Mouse (Mus musculus) forebrain, embryonic 16.5 days (tissue): ENCODE results near the gene Znfx1. TPM values are rescaled to one million over a fixed set of nuclear protein-coding genes. Genes with fewer than 3 reads are reported as not detected.

Source experiments
- ATAC-seq: fragments of 200-750 bp; cut with Nextera tagmentation; 2 replicates; pipeline ENCODE4 v1.8.0; 2017; ENCODE audit warnings: mild to moderate bottlenecking, moderate library complexity
- H3K27ac ChIP-seq: fragments of 300-500 bp; sonication (generic); 2 replicates; pipeline ENCODE4 v1.5.1; 2014; ENCODE audit warnings: low read length, control low read depth
- H3K27me3 ChIP-seq: fragments of 300-500 bp; sonication (generic); replicated peaks from 2 replicates; pipeline ENCODE4 v1.6.1; 2014; ENCODE audit warnings: low read length; ENCODE audit not compliant: control insufficient read depth, insufficient read depth
- H3K36me3 ChIP-seq: fragments of 300-500 bp; sonication (generic); 2 replicates; pipeline ENCODE4 v1.6.1; 2014; ENCODE audit not compliant: control insufficient read depth, insufficient read depth
- H3K4me1 ChIP-seq: fragments of 300-500 bp; sonication (generic); replicated peaks from 2 replicates; pipeline ENCODE4 v1.6.1; 2014; ENCODE audit warnings: low read length; ENCODE audit not compliant: control insufficient read depth, insufficient read depth
- H3K4me2 ChIP-seq: fragments of 300-500 bp; sonication (generic); 2 replicates; pipeline ENCODE4 v1.6.1; 2014; ENCODE audit warnings: mild to moderate bottlenecking, low read length, control low read depth
- H3K4me3 ChIP-seq: fragments of 300-500 bp; sonication (generic); replicated peaks from 2 replicates; pipeline ENCODE4 v1.5.1; 2014; ENCODE audit warnings: mild to moderate bottlenecking, low read length, control low read depth
- H3K9ac ChIP-seq: fragments of 300-500 bp; sonication (generic); replicated peaks from 2 replicates; pipeline ENCODE4 v1.6.1; 2014; ENCODE audit warnings: low read depth, low read length, control low read depth
- H3K9me3 ChIP-seq: fragments of 300-500 bp; sonication (generic); 2 replicates; pipeline ENCODE4 v1.6.1; 2016; ENCODE audit warnings: low read length; ENCODE audit not compliant: control insufficient read depth
- WGBS: fragments of 180-500 bp; shearing (Covaris S2); extraction: QIAGEN DNeasy Blood & Tissue Kit; methylation state at CpG from one replicate; pipeline ENCODE4 v1.1.7; 2014; 5-methylcytosine and 5-hydroxymethylcytosine counted together
- polyA plus RNA-seq: library from polyadenylated mRNA; unstranded; fragments of >200 nt; fragmentation: Nextera tagmentation; extraction: Ambion mirVana; gene quantifications from 2 replicates; pipeline ENCODE4 v1.2.1, GENCODE M21; 2015

Znfx1 gene
- polyA plus RNA-seq, 1 experiment from 2014 or later: 8.9 TPM

GRCm38 (mm10) chr2:167064601-167065295, 1.9 kb upstream of the Znfx1 start:
- H3K9me3 ChIP-seq: no peaks in the 10 kb centered on the region
- H3K27ac ChIP-seq: no peak overlapping the region
- H3K4me3 ChIP-seq: peak overlapping the region; percentile 61
- peaks cover 31% of the 10 kb centered on the region for H3K4me1 ChIP-seq
- H3K36me3 ChIP-seq: peaks cover 11% of the 10 kb centered on the region
- no peak for ATAC-seq
- H3K27me3 ChIP-seq: no peaks in the 10 kb centered on the region
- H3K4me2 ChIP-seq: peak overlapping the region; percentile 74
- H3K9ac ChIP-seq: peak overlapping the region; percentile 49
- WGBS: 20% methylated on average over 9 of the region's 9 CpGs

- peak overlapping the region; percentile 74 for H3K27ac ChIP-seq
- H3K4me1 ChIP-seq: peaks cover 31% of the 10 kb centered on the region
- peak overlapping the region; percentile 61 for H3K4me3 ChIP-seq
- no peaks in the 10 kb centered on the region for H3K27me3 ChIP-seq
- no peak for ATAC-seq
- H3K4me2 ChIP-seq: peak overlapping the region; percentile 74
- H3K9ac ChIP-seq: peak overlapping the region; percentile 96
- H3K36me3 ChIP-seq: peaks cover 11% of the 10 kb centered on the region
- no peaks in the 10 kb centered on the region for H3K9me3 ChIP-seq
- WGBS: under 1% methylated on average over 7 of the region's 7 CpGs
These were observed 1.2 kb upstream of the Znfx1 start for GRCm38 (mm10) chr2:167063906-167064496.

GRCm38 (mm10) chr2:167062497-167062911, 311 bp downstream of the Znfx1 start:
- WGBS: under 1% methylated on average over 38 of the region's 60 CpGs
- Histone ChIP-seq H3K4me2 (peak overlapping the region; percentile 50), H3K9ac (peak overlapping the region; percentile 96)

GRCm38 (mm10) chr2:167061381-167062034, 1.3 kb downstream of the Znfx1 start:
- Histone ChIP-seq H3K9ac (peak overlapping the region; percentile 96), H3K4me3 (peak overlapping the region; percentile 61), H3K27me3 (no peaks in the 10 kb centered on the region), H3K27ac (no peak overlapping the region), H3K36me3 (peaks cover 25% of the 10 kb centered on the region), H3K4me1 (peaks cover 31% of the 10 kb centered on the region), H3K4me2 (peak overlapping the region; percentile 50), H3K9me3 (no peaks in the 10 kb centered on the region)
- ATAC-seq: no peak
- WGBS: 18% methylated on average over 11 of the region's 11 CpGs

More at GRCm38 (mm10) chr2:167062497-167062911, 311 bp downstream of the Znfx1 start:
- Histone ChIP-seq H3K4me3 (peak overlapping the region; percentile 61), H3K36me3 (peaks cover 16% of the 10 kb centered on the region), H3K4me1 (peaks cover 31% of the 10 kb centered on the region), H3K27ac (peak overlapping the region; percentile 88), H3K27me3 (no peaks in the 10 kb centered on the region), H3K9me3 (no peaks in the 10 kb centered on the region)
- peak; percentile 86 for ATAC-seq

- ATAC-seq: no peak
- Histone ChIP-seq H3K27me3 (no peaks in the 10 kb centered on the region), H3K9me3 (no peaks in the 10 kb centered on the region), H3K4me1 (peaks cover 30% of the 10 kb centered on the region), H3K4me3 (no peak overlapping the region), H3K9ac (peak overlapping the region; percentile 32; the same call in 1 of the 2 replicates), H3K36me3 (peaks cover 27% of the 10 kb centered on the region), H3K27ac (no peak overlapping the region), H3K4me2 (no peak overlapping the region)
These were observed 2.1 kb downstream of the Znfx1 start for GRCm38 (mm10) chr2:167060761-167061160.

GRCm38 (mm10) chr2:167060360-167060759, 2.5 kb downstream of the Znfx1 start:
- Histone ChIP-seq H3K9ac (peak overlapping the region; percentile 32; the same call in 1 of the 2 replicates), H3K9me3 (no peaks in the 10 kb centered on the region), H3K4me1 (peaks cover 26% of the 10 kb centered on the region), H3K4me2 (no peak overlapping the region), H3K27me3 (no peaks in the 10 kb centered on the region), H3K36me3 (peaks cover 27% of the 10 kb centered on the region), H3K27ac (no peak overlapping the region), H3K4me3 (no peak overlapping the region)
- no peak for ATAC-seq
- 71% methylated on average over 3 of the region's 3 CpGs for WGBS

- H3K9me3 ChIP-seq: no peaks in the 10 kb centered on the region
- no peak overlapping the region for H3K4me2 ChIP-seq
- H3K4me1 ChIP-seq: peaks cover 22% of the 10 kb centered on the region
- H3K27ac ChIP-seq: no peak overlapping the region
- H3K27me3 ChIP-seq: no peaks in the 10 kb centered on the region
- 69% methylated on average over 12 of the region's 12 CpGs for WGBS
- H3K4me3 ChIP-seq: no peak overlapping the region
- H3K36me3 ChIP-seq: peaks cover 27% of the 10 kb centered on the region
- ATAC-seq: no peak
- no peak overlapping the region for H3K9ac ChIP-seq
These were observed 2.9 kb downstream of the Znfx1 start for GRCm38 (mm10) chr2:167059960-167060359.

GRCm38 (mm10) chr2:167059536-167059935, 3.3 kb downstream of the Znfx1 start:
- no peak overlapping the region for H3K4me2 ChIP-seq
- peaks cover 31% of the 10 kb centered on the region for H3K36me3 ChIP-seq
- no peak overlapping the region for H3K4me3 ChIP-seq
- no peak overlapping the region for H3K27ac ChIP-seq
- WGBS: 38% methylated on average over 8 of the region's 8 CpGs
- H3K4me1 ChIP-seq: peaks cover 17% of the 10 kb centered on the region
- no peaks in the 10 kb centered on the region for H3K27me3 ChIP-seq
- H3K9me3 ChIP-seq: no peaks in the 10 kb centered on the region
- H3K9ac ChIP-seq: no peak overlapping the region
- ATAC-seq: no peak

GRCm38 (mm10) chr2:167058814-167059387, 3.9 kb downstream of the Znfx1 start:
- ATAC-seq: no peak
- H3K4me3 ChIP-seq: no peak overlapping the region
- no peak overlapping the region for H3K9ac ChIP-seq
- WGBS: 69% methylated on average over 3 of the region's 3 CpGs
- H3K4me1 ChIP-seq: peaks cover 17% of the 10 kb centered on the region
- H3K4me2 ChIP-seq: no peak overlapping the region
- no peak overlapping the region for H3K27ac ChIP-seq
- H3K36me3 ChIP-seq: peaks cover 34% of the 10 kb centered on the region
- no peaks in the 10 kb centered on the region for H3K27me3 ChIP-seq
- no peaks in the 10 kb centered on the region for H3K9me3 ChIP-seq
